Mouse (Mus musculus) mammary gland, adult 2 months (tissue): ENCODE results near the gene Gucy1b2. TPM values are rescaled to one million over a fixed set of nuclear protein-coding genes. Genes with fewer than 3 reads are reported as not detected.

Experiments used
- polyA plus RNA-seq: library from polyadenylated mRNA; depleted of rRNA; stranded (reverse); fragments of >200 nt; gene quantifications from 2 replicates; pipeline ENCODE4 v1.2.3, GENCODE M21; 2012; ENCODE audit warnings: low replicate concordance; rRNA removed

The Gucy1b2 gene
- not detected in 2 replicates for polyA plus RNA-seq

DNA sequence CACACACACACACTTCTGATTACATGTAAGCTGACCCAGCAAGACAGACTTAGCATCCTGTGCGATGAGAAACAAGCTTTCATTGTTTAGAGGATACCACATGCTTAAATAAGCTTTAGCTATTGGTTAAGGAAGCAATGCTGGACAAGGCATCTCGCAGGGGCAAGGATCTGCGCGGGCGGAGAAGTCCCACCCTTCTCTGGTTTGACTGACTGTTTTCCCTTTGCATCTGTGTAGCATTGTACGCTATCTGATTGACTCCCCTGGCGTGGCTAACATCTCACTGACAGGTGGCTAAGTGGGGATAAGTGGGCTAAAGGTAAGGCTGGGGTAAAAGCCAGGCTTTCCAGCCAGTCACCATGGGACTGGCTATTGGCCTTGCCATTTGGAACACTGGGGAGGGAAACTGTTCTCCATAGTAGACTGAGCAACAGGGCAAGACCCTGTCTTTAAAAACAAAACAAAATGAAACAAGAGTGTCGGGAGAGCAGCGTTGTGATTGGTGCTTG lies at the start of gene Gucy1b2:
Gene Gucy1b2, minus strand, starts transcription at position 51 of the 509 bp plus-strand sequence.

Other genes with a start within 250 kb of the Gucy1b2 start
- gene Rnaseh2b, start 163.7 kb downstream of the Gucy1b2 start, polyA plus RNA-seq: 1.4 and 3.4 TPM in 2 replicates
- 0.23 and 0.65 TPM in 2 replicates for gene Dleu7, start 163.2 kb downstream of the Gucy1b2 start, polyA plus RNA-seq
- 10.4 and 11.3 TPM in 2 replicates for gene Fam124a, start 99.4 kb upstream of the Gucy1b2 start, polyA plus RNA-seq
- gene Gm4131, start 110.6 kb upstream of the Gucy1b2 start, polyA plus RNA-seq: not detected in 2 replicates
- not detected in 2 replicates for gene Serpine3, start 207.4 kb upstream of the Gucy1b2 start, polyA plus RNA-seq